Mouse (Mus musculus) fat pad, adult 2 months (tissue): ENCODE measurements around the gene Gm20388.

ENCODE experiments used
- DNase-seq: peaks from one replicate; pipeline ENCODE4 v3.0.0-alpha.2; 2011; ENCODE audit warnings: low read depth, low spot score; ENCODE audit errors: extremely low read depth

Gm20388 gene

GRCm38 (mm10) chr8:124042201-124042600, 4131.6 kb downstream of the Gm20388 start:
- no peak for DNase-seq

GRCm38 (mm10) chr8:124044421-124044820, 4133.8 kb downstream of the Gm20388 start:
- DNase-seq = no peak

- DNase-seq = no peak
Observed at GRCm38 (mm10) chr8:124044931-124045330, 4134.3 kb downstream of the Gm20388 start.

GRCm38 (mm10) chr8:124045856-124046255, 4135.2 kb downstream of the Gm20388 start:
- no peak for DNase-seq

GRCm38 (mm10) chr8:124052110-124052509, 4141.5 kb downstream of the Gm20388 start:
- no peak for DNase-seq

GRCm38 (mm10) chr8:124052568-124052967, 4141.9 kb downstream of the Gm20388 start:
- no peak for DNase-seq

GRCm38 (mm10) chr8:124056832-124057655, 4146.4 kb downstream of the Gm20388 start:
- DNase-seq = no peak

- DNase-seq = no peak
Observed at GRCm38 (mm10) chr8:124066325-124067058, 4155.9 kb downstream of the Gm20388 start.

- no peak for DNase-seq
Observed at GRCm38 (mm10) chr8:124067059-124067750, 4156.6 kb downstream of the Gm20388 start.

- DNase-seq = no peak
Observed at GRCm38 (mm10) chr8:124070363-124071324, 4160.0 kb downstream of the Gm20388 start.

- no peak for DNase-seq
Observed at GRCm38 (mm10) chr8:124075977-124076376, 4165.3 kb downstream of the Gm20388 start.

- DNase-seq = no peak
Observed at GRCm38 (mm10) chr8:124076416-124076815, 4165.8 kb downstream of the Gm20388 start.

- no peak for DNase-seq
Observed at GRCm38 (mm10) chr8:124077377-124077776, 4166.7 kb downstream of the Gm20388 start.

- no peak for DNase-seq
Observed at GRCm38 (mm10) chr8:124077998-124078397, 4167.4 kb downstream of the Gm20388 start.

- DNase-seq = no peak
Observed at GRCm38 (mm10) chr8:124078969-124079368, 4168.3 kb downstream of the Gm20388 start.

GRCm38 (mm10) chr8:124080467-124081326, 4170.1 kb downstream of the Gm20388 start:
- peak; percentile 51 for DNase-seq

GRCm38 (mm10) chr8:124082616-124083015, 4172.0 kb downstream of the Gm20388 start:
- no peak for DNase-seq

- no peak for DNase-seq
Observed at GRCm38 (mm10) chr8:124083611-124084010, 4173.0 kb downstream of the Gm20388 start.

- DNase-seq = no peak
Observed at GRCm38 (mm10) chr8:124085668-124086067, 4175.0 kb downstream of the Gm20388 start.
